Mouse (Mus musculus) limb, embryonic 12.5 days (tissue): Measurements from ENCODE around the gene Tox4. TPM values are rescaled to one million over a fixed set of nuclear protein-coding genes. Genes with fewer than 3 reads are reported as not detected.

Experiments used
- ATAC-seq: fragments of 200-750 bp; cut with Nextera tagmentation; 2 replicates; pipeline ENCODE4 v1.8.0; 2017; ENCODE audit warnings: low read depth, moderate TSS enrichment; ENCODE audit not compliant: insufficient number of reproducible peaks, insufficient read depth, low FRiP score, low TSS enrichment
- H3K27ac ChIP-seq: fragments of 300-500 bp; sonication (generic); 2 replicates; pipeline ENCODE4 v1.5.1; 2016; ENCODE audit warnings: mild to moderate bottlenecking, moderate library complexity
- H3K27me3 ChIP-seq: fragments of 300-500 bp; sonication (generic); 2 replicates; pipeline ENCODE4 v1.6.1; 2016; ENCODE audit warnings: mild to moderate bottlenecking, moderate library complexity
- H3K36me3 ChIP-seq: fragments of 300-500 bp; sonication (generic); 2 replicates; pipeline ENCODE4 v1.6.1; 2016; ENCODE audit warnings: mild to moderate bottlenecking, moderate library complexity
- H3K4me1 ChIP-seq: fragments of 300-500 bp; sonication (generic); replicated peaks from 2 replicates; pipeline ENCODE4 v1.6.1; 2016
- H3K4me2 ChIP-seq: fragments of 300-500 bp; sonication (generic); 2 replicates; pipeline ENCODE4 v1.6.1; 2016; ENCODE audit warnings: mild to moderate bottlenecking, moderate library complexity
- H3K4me3 ChIP-seq: fragments of 300-500 bp; sonication (generic); replicated peaks from 2 replicates; pipeline ENCODE4 v1.5.1; 2016; ENCODE audit warnings: mild to moderate bottlenecking
- H3K9ac ChIP-seq: fragments of 300-500 bp; sonication (generic); replicated peaks from 2 replicates; pipeline ENCODE4 v1.6.1; 2016; ENCODE audit warnings: mild to moderate bottlenecking, moderate library complexity
- H3K9me3 ChIP-seq: fragments of 300-500 bp; sonication (generic); 2 replicates; pipeline ENCODE4 v1.6.1; 2016; ENCODE audit warnings: mild to moderate bottlenecking, moderate library complexity
- WGBS: fragments of 180-500 bp; shearing (Covaris S2); methylation state at CpG from one replicate; pipeline ENCODE4 v1.1.7; 2016; 5-methylcytosine and 5-hydroxymethylcytosine counted together
- polyA plus RNA-seq: library from polyadenylated mRNA; unstranded; fragments of >200 nt; fragmentation: Nextera tagmentation; extraction: Ambion mirVana; gene quantifications from 2 replicates; pipeline ENCODE4 v1.2.1, GENCODE M21; 2016

The Tox4 gene
- polyA plus RNA-seq: 47.2 and 51.3 TPM in 2 replicates

GRCm38 (mm10) chr14:52278932-52279746 is at the start of gene Tox4, which contains the start of gene Rab2b:
TSS of gene Tox4 (plus strand) at chr14:52279146.
TSS of gene Rab2b (minus strand) at chr14:52279545.
- Histone ChIP-seq H3K27me3 (no peaks in the 10 kb centered on the region), H3K4me2 (peak within 1 kb of the TSS; percentile 73), H3K9ac (peak within 1 kb of the TSS; percentile 83), H3K9me3 (no peaks in the 10 kb centered on the region), H3K4me1 (peaks cover 8% of the 10 kb centered on the region), H3K27ac (peak within 1 kb of the TSS; percentile 77), H3K4me3 (peak within 1 kb of the TSS; percentile 82), H3K36me3 (peaks cover 18% of the 10 kb centered on the region)
- ATAC-seq: peak; percentile 99
- WGBS: under 1% methylated on average over 66 of the region's 66 CpGs

- Histone ChIP-seq H3K9me3 (no peaks in the 10 kb centered on the region), H3K4me3 (no peak overlapping the region), H3K4me2 (no peak overlapping the region), H3K36me3 (peaks cover 97% of the 10 kb centered on the region), H3K27ac (no peak overlapping the region), H3K27me3 (no peaks in the 10 kb centered on the region), H3K9ac (no peak overlapping the region), H3K4me1 (no peaks in the 10 kb centered on the region)
- 85% methylated on average over 6 of the region's 6 CpGs for WGBS
- ATAC-seq: no peak
These were observed 46.7 kb upstream of the Tox4 start for GRCm38 (mm10) chr14:52232249-52232648.

- WGBS: 97% methylated on average over 7 of the region's 7 CpGs
- no peak for ATAC-seq
- H3K4me2 ChIP-seq: no peak overlapping the region
- H3K9me3 ChIP-seq: no peaks in the 10 kb centered on the region
- H3K27me3 ChIP-seq: no peaks in the 10 kb centered on the region
- no peak overlapping the region for H3K27ac ChIP-seq
- no peak overlapping the region for H3K4me3 ChIP-seq
- H3K9ac ChIP-seq: no peak overlapping the region
- peaks cover 74% of the 10 kb centered on the region for H3K36me3 ChIP-seq
- H3K4me1 ChIP-seq: no peaks in the 10 kb centered on the region
These were observed 43.8 kb upstream of the Tox4 start for GRCm38 (mm10) chr14:52235165-52235564.

- H3K9me3 ChIP-seq: no peaks in the 10 kb centered on the region
- no peaks in the 10 kb centered on the region for H3K27me3 ChIP-seq
- H3K9ac ChIP-seq: no peak overlapping the region
- H3K36me3 ChIP-seq: peaks cover 71% of the 10 kb centered on the region
- ATAC-seq: no peak
- H3K4me3 ChIP-seq: no peak overlapping the region
- H3K27ac ChIP-seq: no peak overlapping the region
- 100% methylated on average over 1 of the region's 1 CpGs for WGBS
- no peak overlapping the region for H3K4me2 ChIP-seq
- no peaks in the 10 kb centered on the region for H3K4me1 ChIP-seq
These were observed 42.7 kb upstream of the Tox4 start for GRCm38 (mm10) chr14:52236216-52236615.

GRCm38 (mm10) chr14:52244041-52244689 is 34.8 kb upstream of the Tox4 start:
- H3K27ac ChIP-seq: peak overlapping the region; percentile 77
- H3K4me2 ChIP-seq: peak overlapping the region; percentile 79
- H3K9me3 ChIP-seq: no peaks in the 10 kb centered on the region
- H3K9ac ChIP-seq: peak overlapping the region; percentile 76
- ATAC-seq: peak; percentile 98
- peaks cover 7% of the 10 kb centered on the region for H3K36me3 ChIP-seq
- WGBS: under 1% methylated on average over 32 of the region's 32 CpGs
- peaks cover 10% of the 10 kb centered on the region for H3K4me1 ChIP-seq
- no peaks in the 10 kb centered on the region for H3K27me3 ChIP-seq
- H3K4me3 ChIP-seq: peak overlapping the region; percentile 84

GRCm38 (mm10) chr14:52244690-52245042 is 34.3 kb upstream of the Tox4 start:
- WGBS: 12% methylated on average over 7 of the region's 7 CpGs
- H3K4me3 ChIP-seq: peak overlapping the region; percentile 84
- H3K36me3 ChIP-seq: peaks cover 8% of the 10 kb centered on the region
- H3K27ac ChIP-seq: peak overlapping the region; percentile 77
- ATAC-seq: no peak
- peaks cover 10% of the 10 kb centered on the region for H3K4me1 ChIP-seq
- no peaks in the 10 kb centered on the region for H3K27me3 ChIP-seq
- H3K4me2 ChIP-seq: peak overlapping the region; percentile 79
- H3K9ac ChIP-seq: peak overlapping the region; percentile 76
- no peaks in the 10 kb centered on the region for H3K9me3 ChIP-seq

DNA sequence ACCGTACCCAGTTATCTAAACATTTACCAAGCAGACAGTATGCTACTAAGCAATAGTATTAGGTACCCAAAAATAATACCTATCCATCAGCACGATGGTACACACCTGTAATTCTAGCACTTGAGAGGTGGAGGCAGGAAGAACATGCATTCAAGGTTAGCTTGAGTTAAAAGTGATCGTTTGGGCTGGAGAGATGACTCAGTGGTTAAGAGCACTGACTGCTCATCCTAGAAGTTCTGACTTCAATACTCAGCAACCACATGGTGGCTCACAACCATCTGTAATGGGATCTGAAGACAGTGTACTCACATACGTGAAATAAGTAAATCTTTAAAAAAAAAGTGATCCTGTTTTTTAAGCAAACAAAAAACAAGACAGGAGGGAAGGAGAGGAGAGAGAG is 32.8 kb upstream of the Tox4 start:
- Histone ChIP-seq H3K4me2 (no peak overlapping the region), H3K27ac (no peak overlapping the region), H3K4me3 (no peak overlapping the region), H3K27me3 (no peaks in the 10 kb centered on the region), H3K36me3 (peaks cover 6% of the 10 kb centered on the region; the same call in 1 of the 2 replicates), H3K9me3 (no peaks in the 10 kb centered on the region), H3K9ac (no peak overlapping the region), H3K4me1 (peaks cover 10% of the 10 kb centered on the region)
- WGBS: 82% methylated on average over 4 of the region's 4 CpGs
- no peak for ATAC-seq

- no peak for ATAC-seq
- peaks cover 6% of the 10 kb centered on the region; the same call in 1 of the 2 replicates for H3K36me3 ChIP-seq
These were observed 22.4 kb upstream of the Tox4 start for GRCm38 (mm10) chr14:52256311-52257175.

DNA sequence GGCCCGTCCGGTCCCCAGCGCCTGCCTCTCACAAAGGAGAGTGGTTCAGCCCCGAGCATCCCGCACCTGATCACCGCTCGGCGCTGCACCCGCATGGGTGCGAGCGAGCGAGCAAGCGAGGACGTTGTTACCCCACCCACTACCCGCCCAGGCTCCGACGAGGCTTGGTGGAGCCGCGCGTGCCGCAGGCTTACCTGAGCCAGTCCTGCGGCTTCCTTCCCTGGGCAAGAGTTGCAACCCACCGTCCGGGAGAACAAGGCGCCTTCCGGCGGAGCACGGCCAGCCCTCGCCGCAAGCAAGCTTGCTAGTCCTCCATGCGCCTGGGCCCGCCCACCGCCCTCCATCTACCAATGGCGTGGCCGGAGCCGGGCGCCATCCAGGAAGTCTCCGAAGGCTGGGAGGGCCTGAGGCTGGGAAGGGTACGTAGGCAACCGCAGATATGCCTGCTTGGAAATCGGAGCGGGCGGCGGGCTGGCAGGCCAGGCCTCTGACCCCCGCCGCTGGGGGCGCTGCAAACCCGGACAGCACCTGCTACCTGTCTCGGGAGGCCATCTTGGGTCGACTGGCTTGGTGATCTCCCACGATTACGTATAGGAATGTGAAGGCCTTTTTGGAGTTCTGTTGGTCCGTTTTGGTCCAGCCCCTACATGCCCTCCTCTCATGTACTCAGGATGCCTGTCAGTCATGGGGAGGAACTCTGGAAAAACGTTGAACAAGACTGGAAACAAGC is 21.3 kb upstream of the Tox4 start, which contains the start of gene Chd8:
Gene Chd8 (minus strand): TSS at position 297 of the 730 bp plus-strand sequence.
- H3K36me3 ChIP-seq: peaks cover 13% of the 10 kb centered on the region; the same call in 1 of the 2 replicates
- peak within 1 kb of the TSS; percentile 92 for H3K9ac ChIP-seq
- peak within 1 kb of the TSS; percentile 65 for H3K4me2 ChIP-seq
- no peaks in the 10 kb centered on the region for H3K9me3 ChIP-seq
- peak within 1 kb of the TSS; percentile 94 for H3K27ac ChIP-seq
- peak within 1 kb of the TSS; percentile 89 for H3K4me3 ChIP-seq
- peaks cover 9% of the 10 kb centered on the region for H3K4me1 ChIP-seq
- ATAC-seq: peak; percentile 100
- H3K27me3 ChIP-seq: no peaks in the 10 kb centered on the region
- WGBS: under 1% methylated on average over 54 of the region's 54 CpGs

More at GRCm38 (mm10) chr14:52256311-52257175, 22.4 kb upstream of the Tox4 start:
- Histone ChIP-seq H3K9me3 (no peaks in the 10 kb centered on the region), H3K27ac (peak overlapping the region; percentile 94), H3K4me3 (peak overlapping the region; percentile 89), H3K4me1 (peaks cover 9% of the 10 kb centered on the region), H3K4me2 (peak overlapping the region; percentile 65), H3K27me3 (no peaks in the 10 kb centered on the region), H3K9ac (peak overlapping the region; percentile 92)
- 8% methylated on average over 18 of the region's 18 CpGs for WGBS

DNA sequence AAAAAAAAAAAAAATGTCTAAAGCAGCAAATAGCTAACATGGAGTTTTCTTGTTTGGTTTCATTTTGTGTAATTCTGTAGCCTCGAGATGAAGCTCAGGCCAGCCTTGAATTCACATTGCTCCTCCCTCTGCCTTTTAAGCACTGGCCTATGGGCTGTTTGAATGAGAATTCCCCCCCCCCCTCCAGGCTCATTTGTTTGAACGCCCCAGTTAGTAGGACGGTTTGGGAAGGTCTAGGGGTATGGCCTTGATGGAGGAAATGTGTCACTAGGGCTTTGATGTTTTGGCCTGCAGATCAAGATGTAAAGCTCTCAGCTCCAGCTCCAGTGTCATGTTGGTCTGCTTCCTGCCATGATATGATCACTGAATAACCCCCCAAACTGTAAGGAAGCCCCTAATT is 6.2 kb upstream of the Tox4 start:
- Histone ChIP-seq H3K27ac (no peak overlapping the region), H3K9me3 (no peaks in the 10 kb centered on the region), H3K4me3 (no peak overlapping the region), H3K4me2 (no peak overlapping the region), H3K9ac (no peak overlapping the region), H3K27me3 (no peaks in the 10 kb centered on the region), H3K4me1 (no peaks in the 10 kb centered on the region), H3K36me3 (peaks cover 57% of the 10 kb centered on the region)
- 67% methylated on average over 3 of the region's 3 CpGs for WGBS
- no peak for ATAC-seq
